10 mouse cellular contexts compared by ENCODE assay signal in the genomic region with DNA sequence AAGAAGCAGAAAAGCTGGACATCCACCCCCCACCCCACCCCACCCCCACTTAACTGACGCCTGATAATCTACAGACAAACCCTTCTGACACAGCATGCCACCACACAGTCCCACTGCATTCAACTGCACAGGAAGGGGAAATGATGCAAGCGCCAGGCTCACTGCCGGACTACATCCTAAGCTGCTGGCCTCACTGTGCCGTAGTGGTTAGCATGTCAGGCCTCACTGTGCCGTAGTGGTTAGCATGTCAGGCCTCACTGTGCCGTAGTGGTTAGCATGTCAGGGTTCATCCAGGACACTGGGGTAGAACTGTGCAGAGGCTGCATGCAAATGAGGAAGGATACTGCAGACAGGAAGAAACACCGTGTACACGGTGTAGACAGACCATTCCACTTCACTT. TPM values are rescaled to one million over a fixed set of nuclear protein-coding genes. Genes with fewer than 3 reads are reported as not detected.
DNase-seq lines count a peak whose midpoint lies in the region; ATAC-seq and TF ChIP-seq lines count a peak whose summit lies in the region.
"Had no signal": no experiment of that assay in that cellular context is flagged by ENCODE, and none has a peak within 500 bp of the region (broad histone marks: within the 10 kb centered on the region; RNA-seq: fewer than 3 reads in every experiment).

No protein-coding gene starts in this region.

- ATAC-seq in common myeloid progenitor, adult 5-6 weeks (replicated peaks; ENCODE audit: low read depth, poor library complexity, severe bottlenecking), result peak; percentile 100
- ATAC-seq in heart, embryonic 16.5 days (replicated peaks; ENCODE audit: extremely low read depth, insufficient read depth, low FRiP score), result peak; percentile 41; the same call in 1 of the 2 replicates

- H3K4me2 ChIP-seq in heart, embryonic 16.5 days (ENCODE audit: low read depth, low read length), result no peak overlapping the region; the same call in 1 of the 2 replicates

- peaks cover 31% of the 10 kb centered on the region; the same call in 1 of the 2 replicates for H3K4me1 ChIP-seq in liver, adult 2 months (ENCODE audit: control insufficient read depth, insufficient read depth, low read length)
- H3K4me1 ChIP-seq in heart, embryonic 16.5 days (ENCODE audit: control insufficient read depth, insufficient read depth, low read length), result peaks cover 54% of the 10 kb centered on the region
- peaks cover 7% of the 10 kb centered on the region; the same call in 1 of the 2 replicates for H3K4me1 ChIP-seq in megakaryocyte, embryonic 14.5 days

- no peak for TF ChIP-seq POLR2A in liver, adult 2 months (IDR thresholded peaks at IDR 0.05; ENCODE audit: extremely low read depth, insufficient read depth, low read length)

- H3K9ac ChIP-seq in liver, adult 2 months (ENCODE audit: low read depth, low read length), result peak overlapping the region; percentile 31; the same call in 1 of the 2 replicates
- H3K9ac ChIP-seq in heart, embryonic 16.5 days (ENCODE audit: low read length), result no peak overlapping the region

- TF ChIP-seq CTCF in liver, adult 2 months (IDR thresholded peaks at IDR 0.05; ENCODE audit: low read depth, low read length), result no peak

- DNase-seq in liver, adult 2 months (ENCODE audit: extremely low read depth, low read depth, low spot score), result no peak
- DNase-seq in liver, result no peak
- no peak for DNase-seq in gastrocnemius, postnatal 10 days
- no peak for DNase-seq in cerebellum, postnatal 14 days
- DNase-seq: adrenal gland, postnatal 10 days; cerebellum, postnatal 10 days had no signal

- no peaks in the 10 kb centered on the region for H3K36me3 ChIP-seq in liver, adult 2 months (ENCODE audit: control insufficient read depth, insufficient read depth, low read length)
- no peaks in the 10 kb centered on the region for H3K36me3 ChIP-seq in heart, embryonic 16.5 days (ENCODE audit: control insufficient read depth, insufficient read depth)
- no peaks in the 10 kb centered on the region for H3K36me3 ChIP-seq in megakaryocyte, embryonic 14.5 days (replicated peaks; ENCODE audit: low read length)

- H3K27me3 ChIP-seq in liver, adult 2 months (ENCODE audit: control insufficient read depth, insufficient read depth, low read length), result no peaks in the 10 kb centered on the region
- no peaks in the 10 kb centered on the region for H3K27me3 ChIP-seq in heart, embryonic 16.5 days (ENCODE audit: control insufficient read depth, insufficient read depth, low read length)
- H3K27me3 ChIP-seq in megakaryocyte, embryonic 14.5 days (replicated peaks), result no peaks in the 10 kb centered on the region

- no peaks in the 10 kb centered on the region for H3K9me3 ChIP-seq in heart, embryonic 16.5 days (replicated peaks; ENCODE audit: control insufficient read depth, low read length)
- H3K9me3 ChIP-seq in megakaryocyte, embryonic 14.5 days, result peaks cover 9% of the 10 kb centered on the region

- H3K4me3 ChIP-seq in liver, adult 2 months (ENCODE audit: insufficient read depth, low read depth, low read length), result no peak overlapping the region
- no peak overlapping the region for H3K4me3 ChIP-seq in heart, embryonic 16.5 days (ENCODE audit: low read length)
- H3K4me3 ChIP-seq in megakaryocyte, embryonic 14.5 days (replicated peaks), result peak overlapping the region; percentile 79

- no peak overlapping the region for H3K27ac ChIP-seq in liver, adult 2 months (replicated peaks; ENCODE audit: insufficient read depth, low read depth, low read length)
- H3K27ac ChIP-seq in heart, embryonic 16.5 days (ENCODE audit: low read length), result no peak overlapping the region

- H3K79me2 ChIP-seq in liver, adult 2 months (ENCODE audit: control insufficient read depth, insufficient read depth, low read length), result peaks cover 32% of the 10 kb centered on the region

- WGBS in liver, adult 2 months, result 70% methylated on average over 8 of the region's 8 CpGs
- 40% methylated on average over 8 of the region's 8 CpGs for whole genome bisulfite sequencing in heart, embryonic 16.5 days

RNA-seq across cellular contexts. Expression of a gene that starts 29.8 kb away (rescaled TPM):
- 17.4 and 17.7 TPM in 2 replicates for total RNA-seq in liver, adult 2 months (2014; rRNA removed)
- polyA plus RNA-seq in liver, adult 2 months (2012; rRNA removed), result 4.4 and 4.9 TPM in 2 replicates
- total RNA-seq in common myeloid progenitor, adult 5-6 weeks (2017), result 0.05 and 0.18 TPM in 2 replicates
- polyA plus RNA-seq in heart, embryonic 16.5 days (2015; fragmentation: Nextera tagmentation; extraction: Ambion mirVana), result 6.3 and 7.2 TPM in 2 replicates
- 1.3 and 2.3 TPM in 2 replicates for polyA plus RNA-seq in megakaryocyte, embryonic 14.5 days (2012; ENCODE audit: insufficient read depth, low replicate concordance)
- total RNA-seq in gastrocnemius, postnatal 10 days (2021), result 1 to 10 TPM; 7.1 to 9.8 TPM
- total RNA-seq: MEL had no signal
